Mouse (Mus musculus) forebrain, postnatal 0 days (tissue): ENCODE measurements around the gene Tctn1. TPM values are rescaled to one million over a fixed set of nuclear protein-coding genes. Genes with fewer than 3 reads are reported as not detected.
A peak's percentile ranks its signal among the peaks of the same experiment; 100 is the strongest.

Source experiments
- ATAC-seq: fragments of 200-750 bp; cut with Nextera tagmentation; 2 replicates; pipeline ENCODE4 v1.8.0; 2017; ENCODE audit warnings: mild to moderate bottlenecking, moderate library complexity
- DNase-seq: peaks from one replicate; pipeline ENCODE4 v3.0.0-alpha.2; 2015
- H3K27ac ChIP-seq: fragments of 300-500 bp; sonication (generic); 2 replicates; pipeline ENCODE4 v1.5.1; 2014; ENCODE audit warnings: low read depth, mild to moderate bottlenecking, antibody characterized with exemption, low read length, moderate library complexity, mixed read lengths
- H3K27me3 ChIP-seq: fragments of 300-500 bp; sonication (generic); 2 replicates; pipeline ENCODE4 v1.6.1; 2014; ENCODE audit warnings: mild to moderate bottlenecking, low read length, mixed read lengths; ENCODE audit not compliant: insufficient read depth
- H3K36me3 ChIP-seq: fragments of 300-500 bp; sonication (generic); 2 replicates; pipeline ENCODE4 v1.6.1; 2014; ENCODE audit warnings: mild to moderate bottlenecking, moderate library complexity; ENCODE audit not compliant: insufficient read depth
- H3K4me1 ChIP-seq: fragments of 300-500 bp; sonication (generic); 2 replicates; pipeline ENCODE4 v1.6.1; 2014; ENCODE audit warnings: antibody characterized with exemption; ENCODE audit not compliant: insufficient read depth
- H3K4me2 ChIP-seq: fragments of 300-500 bp; sonication (generic); 2 replicates; pipeline ENCODE4 v1.6.1; 2014; ENCODE audit warnings: low read depth, mild to moderate bottlenecking, moderate library complexity
- H3K4me3 ChIP-seq: fragments of 300-500 bp; sonication (generic); 2 replicates; pipeline ENCODE4 v1.5.1; 2014; ENCODE audit warnings: low read depth, low read length, mixed read lengths
- H3K9ac ChIP-seq: fragments of 300-500 bp; sonication (generic); 2 replicates; pipeline ENCODE4 v1.6.1; 2014; ENCODE audit warnings: mild to moderate bottlenecking
- H3K9me3 ChIP-seq: fragments of 300-500 bp; sonication (generic); 2 replicates; pipeline ENCODE4 v1.6.1; 2016; ENCODE audit warnings: low read length
- CTCF ChIP-seq: sonication (generic); IDR thresholded peaks from 2 replicates; pipeline ENCODE4 v1.5.1; 2016; ENCODE audit warnings: antibody characterized with exemption, control low read depth, low read depth
- WGBS: fragments of 180-500 bp; shearing (Covaris S2); extraction: QIAGEN DNeasy Blood & Tissue Kit; methylation state at CpG from one replicate; pipeline ENCODE4 v1.1.7; 2014; 5-methylcytosine and 5-hydroxymethylcytosine counted together
- polyA plus RNA-seq: library from polyadenylated mRNA; unstranded; fragments of >200 nt; fragmentation: Nextera tagmentation; extraction: Ambion mirVana; gene quantifications from 2 replicates; pipeline ENCODE4 v1.2.1, GENCODE M21; 2015
- total RNA-seq: library from RNA; depleted of rRNA; stranded (reverse); fragments of >200 nt; gene quantifications from 2 replicates; pipeline ENCODE4 v1.2.3, GENCODE M21; 2014

Gene Tctn1
- total and polyA plus RNA-seq, 2 experiments from 2014 or later = 4.3 to 31.2 TPM

GRCm38 (mm10) chr5:122246547-122247167 lies 17.6 kb downstream of the Tctn1 start:
- Histone ChIP-seq H3K27me3 (no peaks in the 10 kb centered on the region), H3K36me3 (peaks cover 25% of the 10 kb centered on the region), H3K4me2 (no peak overlapping the region), H3K4me3 (no peak overlapping the region), H3K4me1 (peaks cover 17% of the 10 kb centered on the region), H3K9me3 (no peaks in the 10 kb centered on the region), H3K27ac (no peak overlapping the region), H3K9ac (no peak overlapping the region)
- no peak for TF ChIP-seq CTCF
- ATAC-seq (no peak), DNase-seq (no peak)
- 75% methylated on average over 10 of the region's 10 CpGs for WGBS

GRCm38 (mm10) chr5:122245186-122245585 lies 19.1 kb downstream of the Tctn1 start:
- H3K9ac ChIP-seq = no peak overlapping the region
- peaks cover 16% of the 10 kb centered on the region for H3K36me3 ChIP-seq
- H3K4me1 ChIP-seq = peaks cover 17% of the 10 kb centered on the region
- H3K27me3 ChIP-seq = no peaks in the 10 kb centered on the region
- no peak overlapping the region for H3K27ac ChIP-seq
- 30% methylated on average over 3 of the region's 3 CpGs for WGBS
- H3K9me3 ChIP-seq = no peaks in the 10 kb centered on the region
- no peak for TF ChIP-seq CTCF
- DNase-seq = peak; percentile 38
- H3K4me2 ChIP-seq = no peak overlapping the region
- no peak overlapping the region for H3K4me3 ChIP-seq
- ATAC-seq = no peak

GRCm38 (mm10) chr5:122243781-122244523 lies 20.3 kb downstream of the Tctn1 start:
- no peak overlapping the region for H3K4me2 ChIP-seq
- no peaks in the 10 kb centered on the region for H3K27me3 ChIP-seq
- peaks cover 16% of the 10 kb centered on the region for H3K36me3 ChIP-seq
- TF ChIP-seq CTCF = no peak
- no peaks in the 10 kb centered on the region for H3K9me3 ChIP-seq
- H3K27ac ChIP-seq = no peak overlapping the region
- DNase-seq (peak; percentile 58), ATAC-seq (peak; percentile 48; the same call in 1 of the 2 replicates)
- no peak overlapping the region for H3K9ac ChIP-seq
- 30% methylated on average over 17 of the region's 17 CpGs for WGBS
- peaks cover 17% of the 10 kb centered on the region for H3K4me1 ChIP-seq
- H3K4me3 ChIP-seq = no peak overlapping the region

GRCm38 (mm10) chr5:122242521-122243123 lies 21.6 kb downstream of the Tctn1 start:
- no peak for TF ChIP-seq CTCF
- WGBS = 87% methylated on average over 6 of the region's 6 CpGs
- no peaks in the 10 kb centered on the region for H3K27me3 ChIP-seq
- ATAC-seq (no peak), DNase-seq (no peak)
- H3K4me1 ChIP-seq = peaks cover 17% of the 10 kb centered on the region
- H3K27ac ChIP-seq = no peak overlapping the region
- no peak overlapping the region for H3K4me3 ChIP-seq
- no peak overlapping the region for H3K4me2 ChIP-seq
- peaks cover 4% of the 10 kb centered on the region for H3K36me3 ChIP-seq
- H3K9me3 ChIP-seq = no peaks in the 10 kb centered on the region
- H3K9ac ChIP-seq = no peak overlapping the region

DNA sequence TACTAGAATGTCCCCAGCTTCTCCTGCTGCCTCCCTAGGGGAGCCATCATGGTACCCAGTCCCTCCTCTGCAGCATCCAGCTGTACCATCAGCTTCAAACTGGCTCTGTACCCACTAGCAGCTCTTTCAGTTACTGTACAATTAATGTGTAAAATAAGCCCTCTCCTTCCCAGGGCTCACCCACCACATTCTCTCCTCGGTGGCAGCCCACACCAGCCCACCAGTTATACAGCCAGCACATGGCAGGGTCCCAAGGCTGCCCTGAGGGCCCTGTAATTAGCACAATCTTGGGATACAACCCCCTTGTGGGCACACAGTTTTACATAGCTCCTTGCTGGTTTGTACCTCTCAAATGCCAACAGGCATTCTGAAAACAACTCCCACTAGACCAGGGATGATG lies 23.3 kb downstream of the Tctn1 start:
- Histone ChIP-seq H3K9ac (no peak overlapping the region), H3K4me1 (peaks cover 17% of the 10 kb centered on the region), H3K27ac (peak overlapping the region; percentile 29; the same call in 1 of the 2 replicates), H3K4me2 (no peak overlapping the region), H3K4me3 (no peak overlapping the region), H3K27me3 (no peaks in the 10 kb centered on the region), H3K36me3 (no peaks in the 10 kb centered on the region), H3K9me3 (no peaks in the 10 kb centered on the region)
- ATAC-seq = no peak
- no peak for TF ChIP-seq CTCF
- 19% methylated on average over 1 of the region's 1 CpGs for WGBS
- DNase-seq = no peak

DNA sequence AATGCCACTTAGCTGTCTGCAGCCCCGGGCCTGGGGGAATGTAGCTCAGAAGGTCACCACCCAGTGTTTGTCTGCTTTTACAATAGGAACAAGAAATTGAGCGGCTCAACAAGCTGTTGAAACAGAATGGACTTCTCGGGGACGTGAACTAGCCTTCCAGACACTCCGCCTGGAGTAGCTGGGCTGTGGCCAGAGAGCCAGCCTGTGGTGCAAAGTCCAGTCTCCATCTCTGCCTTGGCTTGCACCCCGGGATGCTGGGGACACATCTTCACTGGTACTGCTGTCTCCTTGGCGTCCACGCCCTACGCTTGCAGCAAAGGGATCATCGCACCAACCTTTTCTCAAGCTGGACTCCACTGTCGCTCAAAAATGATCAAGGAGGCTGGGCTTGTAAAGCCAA lies 23.7 kb downstream of the Tctn1 start:
- no peaks in the 10 kb centered on the region for H3K27me3 ChIP-seq
- H3K9ac ChIP-seq = no peak overlapping the region
- H3K27ac ChIP-seq = peak overlapping the region; percentile 29; the same call in 1 of the 2 replicates
- DNase-seq (no peak), ATAC-seq (no peak)
- H3K4me1 ChIP-seq = peaks cover 17% of the 10 kb centered on the region
- WGBS = 76% methylated on average over 11 of the region's 11 CpGs
- no peak overlapping the region for H3K4me3 ChIP-seq
- TF ChIP-seq CTCF = no peak
- no peak overlapping the region for H3K4me2 ChIP-seq
- no peaks in the 10 kb centered on the region for H3K9me3 ChIP-seq
- H3K36me3 ChIP-seq = no peaks in the 10 kb centered on the region

GRCm38 (mm10) chr5:122239618-122240017 lies 24.6 kb downstream of the Tctn1 start:
- no peak for TF ChIP-seq CTCF

More at GRCm38 (mm10) chr5:122239618-122240017, 24.6 kb downstream of the Tctn1 start:
- Histone ChIP-seq H3K27me3 (no peaks in the 10 kb centered on the region), H3K27ac (no peak overlapping the region), H3K4me1 (peaks cover 12% of the 10 kb centered on the region), H3K4me3 (no peak overlapping the region), H3K9me3 (no peaks in the 10 kb centered on the region), H3K4me2 (no peak overlapping the region), H3K9ac (no peak overlapping the region), H3K36me3 (no peaks in the 10 kb centered on the region)
- WGBS = 84% methylated on average over 7 of the region's 7 CpGs
- ATAC-seq (no peak), DNase-seq (no peak)
